Mouse (Mus musculus) stomach, postnatal 0 days (tissue): Measurements from ENCODE around the gene Zfp335. TPM values are rescaled to one million over a fixed set of nuclear protein-coding genes. Genes with fewer than 3 reads are reported as not detected.

ENCODE experiments used
- ATAC-seq: fragments of 200-750 bp; cut with Nextera tagmentation; 2 replicates; pipeline ENCODE4 v1.8.0; 2017; ENCODE audit not compliant: low FRiP score, low TSS enrichment
- DNase-seq: peaks from one replicate; pipeline ENCODE4 v3.0.0-alpha.2; 2016; ENCODE audit warnings: low spot score
- H3K27ac ChIP-seq: fragments of 300-500 bp; sonication (generic); replicated peaks from 2 replicates; pipeline ENCODE4 v1.5.1; 2014; ENCODE audit warnings: mild to moderate bottlenecking, control low read depth
- H3K27me3 ChIP-seq: fragments of 300-500 bp; sonication (generic); 2 replicates; pipeline ENCODE4 v1.6.1; 2014; ENCODE audit warnings: low read length; ENCODE audit not compliant: control insufficient read depth, insufficient read depth
- H3K36me3 ChIP-seq: fragments of 300-500 bp; sonication (generic); 2 replicates; pipeline ENCODE4 v1.6.1; 2014; ENCODE audit warnings: low read length, mixed read lengths; ENCODE audit not compliant: control insufficient read depth, insufficient read depth
- H3K4me1 ChIP-seq: fragments of 300-500 bp; sonication (generic); replicated peaks from 2 replicates; pipeline ENCODE4 v1.6.1; 2014; ENCODE audit warnings: antibody characterized with exemption; ENCODE audit not compliant: control insufficient read depth, insufficient read depth
- H3K4me2 ChIP-seq: fragments of 300-500 bp; sonication (generic); replicated peaks from 2 replicates; pipeline ENCODE4 v1.6.1; 2014; ENCODE audit warnings: low read depth, mild to moderate bottlenecking, control low read depth, moderate library complexity
- H3K4me3 ChIP-seq: fragments of 300-500 bp; sonication (generic); 2 replicates; pipeline ENCODE4 v1.5.1; 2014; ENCODE audit warnings: low read depth, low read length, control low read depth
- H3K9ac ChIP-seq: fragments of 300-500 bp; sonication (generic); 2 replicates; pipeline ENCODE4 v1.6.1; 2014; ENCODE audit warnings: mild to moderate bottlenecking, low read length, control low read depth, mixed read lengths
- H3K9me3 ChIP-seq: fragments of 300-500 bp; sonication (generic); 2 replicates; pipeline ENCODE4 v1.6.1; 2016; ENCODE audit warnings: low read length; ENCODE audit not compliant: control insufficient read depth
- CTCF ChIP-seq: IDR thresholded peaks from 2 replicates; pipeline ENCODE4 v1.5.1; 2016; ENCODE audit warnings: antibody characterized with exemption, low read depth, mild to moderate bottlenecking, moderate library complexity
- EP300 ChIP-seq: optimal IDR thresholded peaks from 2 replicates; pipeline ENCODE3; 2016; ENCODE audit warnings: antibody characterized with exemption
- WGBS: fragments of 180-500 bp; shearing (Covaris S2); extraction: QIAGEN DNeasy Blood & Tissue Kit; methylation state at CpG from one replicate; pipeline ENCODE4 v1.1.7; 2014; 5-methylcytosine and 5-hydroxymethylcytosine counted together
- polyA plus RNA-seq: library from polyadenylated mRNA; unstranded; fragments of >200 nt; fragmentation: Nextera tagmentation; extraction: Ambion mirVana; gene quantifications from 2 replicates; pipeline ENCODE4 v1.2.1, GENCODE M21; 2015

Gene Zfp335
- polyA plus RNA-seq, 1 experiment from 2014 or later: 3.7 TPM

GRCm38 (mm10) chr2:164921984-164922383 lies 10.4 kb upstream of the Zfp335 start:
- Histone ChIP-seq H3K9ac (no peak overlapping the region), H3K27me3 (no peaks in the 10 kb centered on the region), H3K9me3 (no peaks in the 10 kb centered on the region), H3K4me2 (no peak overlapping the region), H3K27ac (no peak overlapping the region), H3K4me1 (no peaks in the 10 kb centered on the region), H3K4me3 (no peak overlapping the region), H3K36me3 (no peaks in the 10 kb centered on the region)
- TF ChIP-seq EP300 (no peak), CTCF (no peak)
- WGBS: 60% methylated on average over 7 of the region's 7 CpGs
- ATAC-seq: no peak
- DNase-seq: no peak

- Histone ChIP-seq H3K27me3 (no peaks in the 10 kb centered on the region), H3K4me2 (no peak overlapping the region), H3K4me1 (no peaks in the 10 kb centered on the region), H3K9ac (no peak overlapping the region), H3K36me3 (no peaks in the 10 kb centered on the region), H3K9me3 (no peaks in the 10 kb centered on the region), H3K4me3 (no peak overlapping the region), H3K27ac (no peak overlapping the region)
- 71% methylated on average over 4 of the region's 5 CpGs for WGBS
- DNase-seq (peak; percentile 36), ATAC-seq (no peak)
- TF ChIP-seq EP300 (no peak), CTCF (peak; percentile 64)
Observed at GRCm38 (mm10) chr2:164918325-164918724, 6.8 kb upstream of the Zfp335 start.

- no peak for ATAC-seq
- H3K4me3 ChIP-seq: no peak overlapping the region
Observed at GRCm38 (mm10) chr2:164917371-164917770, 5.8 kb upstream of the Zfp335 start.

GRCm38 (mm10) chr2:164916820-164917219 lies 5.3 kb upstream of the Zfp335 start:
- DNase-seq (no peak), ATAC-seq (no peak)
- Histone ChIP-seq H3K4me1 (no peaks in the 10 kb centered on the region), H3K27ac (no peak overlapping the region), H3K4me3 (no peak overlapping the region), H3K27me3 (no peaks in the 10 kb centered on the region), H3K36me3 (no peaks in the 10 kb centered on the region), H3K9me3 (no peaks in the 10 kb centered on the region), H3K9ac (no peak overlapping the region), H3K4me2 (no peak overlapping the region)
- TF ChIP-seq EP300 (no peak), CTCF (0 out of 2 replicates have a peak, but pooled peaks have one; percentile 2)
- WGBS: 71% methylated on average over 5 of the region's 5 CpGs

More at GRCm38 (mm10) chr2:164917371-164917770, 5.8 kb upstream of the Zfp335 start:
- no peak overlapping the region for H3K27ac ChIP-seq
- no peaks in the 10 kb centered on the region for H3K4me1 ChIP-seq
- no peaks in the 10 kb centered on the region for H3K36me3 ChIP-seq
- no peak overlapping the region for H3K4me2 ChIP-seq
- DNase-seq: no peak
- WGBS: 59% methylated on average over 10 of the region's 10 CpGs
- no peak overlapping the region for H3K9ac ChIP-seq
- H3K9me3 ChIP-seq: no peaks in the 10 kb centered on the region
- no peaks in the 10 kb centered on the region for H3K27me3 ChIP-seq
- no peak for TF ChIP-seq CTCF
- no peak for TF ChIP-seq EP300

GRCm38 (mm10) chr2:164913428-164913786 lies 1.9 kb upstream of the Zfp335 start:
- TF ChIP-seq EP300 (no peak), CTCF (no peak)
- Histone ChIP-seq H3K4me2 (no peak overlapping the region), H3K36me3 (0 out of 2 replicates have a peak, but pooled peaks cover 4% of the 10 kb centered on the region), H3K9me3 (no peaks in the 10 kb centered on the region), H3K4me1 (no peaks in the 10 kb centered on the region), H3K9ac (no peak overlapping the region), H3K4me3 (no peak overlapping the region), H3K27ac (no peak overlapping the region), H3K27me3 (no peaks in the 10 kb centered on the region)
- DNase-seq (peak; percentile 62), ATAC-seq (no peak)
- WGBS: 76% methylated on average over 2 of the region's 2 CpGs

GRCm38 (mm10) chr2:164912749-164913427 lies 1.3 kb upstream of the Zfp335 start:
- Histone ChIP-seq H3K4me1 (no peaks in the 10 kb centered on the region), H3K9ac (no peak overlapping the region), H3K36me3 (peaks cover 7% of the 10 kb centered on the region), H3K27ac (peak overlapping the region; percentile 99), H3K9me3 (no peaks in the 10 kb centered on the region), H3K27me3 (no peaks in the 10 kb centered on the region), H3K4me2 (no peak overlapping the region), H3K4me3 (no peak overlapping the region)
- 84% methylated on average over 9 of the region's 9 CpGs for WGBS
- no peak for ATAC-seq
- no peak for TF ChIP-seq EP300
- no peak for TF ChIP-seq CTCF
- DNase-seq: no peak
